Mouse (Mus musculus): ENCODE data around the gene Gm5426.

GRCm38 (mm10) chr10:96093890-96094531 is 42.4 kb upstream of the Gm5426 start:
- TF ChIP-seq CTCF (IDR thresholded peaks at IDR 0.05) (no peak), POLR2A (IDR thresholded peaks at IDR 0.05; ENCODE audit: insufficient read depth, low read depth, low read length) (no peak), EP300 (IDR thresholded peaks at IDR 0.05; ENCODE audit: insufficient read depth, low read depth, low read length) (no peak)

Measured in heart, adult 2 months (tissue).